Mouse (Mus musculus) central nervous system, embryonic 18 days (tissue): ENCODE measurements around the gene Lemd2. TPM values are rescaled to one million over a fixed set of nuclear protein-coding genes. Genes with fewer than 3 reads are reported as not detected.

Source experiments
- polyA plus RNA-seq: library from polyadenylated mRNA; depleted of rRNA; stranded (reverse); fragments of >200 nt; gene quantifications from 2 replicates; pipeline ENCODE4 v1.2.3, GENCODE M21; 2012; rRNA removed

The Lemd2 gene
- polyA plus RNA-seq = 112 and 116 TPM in 2 replicates

DNA sequence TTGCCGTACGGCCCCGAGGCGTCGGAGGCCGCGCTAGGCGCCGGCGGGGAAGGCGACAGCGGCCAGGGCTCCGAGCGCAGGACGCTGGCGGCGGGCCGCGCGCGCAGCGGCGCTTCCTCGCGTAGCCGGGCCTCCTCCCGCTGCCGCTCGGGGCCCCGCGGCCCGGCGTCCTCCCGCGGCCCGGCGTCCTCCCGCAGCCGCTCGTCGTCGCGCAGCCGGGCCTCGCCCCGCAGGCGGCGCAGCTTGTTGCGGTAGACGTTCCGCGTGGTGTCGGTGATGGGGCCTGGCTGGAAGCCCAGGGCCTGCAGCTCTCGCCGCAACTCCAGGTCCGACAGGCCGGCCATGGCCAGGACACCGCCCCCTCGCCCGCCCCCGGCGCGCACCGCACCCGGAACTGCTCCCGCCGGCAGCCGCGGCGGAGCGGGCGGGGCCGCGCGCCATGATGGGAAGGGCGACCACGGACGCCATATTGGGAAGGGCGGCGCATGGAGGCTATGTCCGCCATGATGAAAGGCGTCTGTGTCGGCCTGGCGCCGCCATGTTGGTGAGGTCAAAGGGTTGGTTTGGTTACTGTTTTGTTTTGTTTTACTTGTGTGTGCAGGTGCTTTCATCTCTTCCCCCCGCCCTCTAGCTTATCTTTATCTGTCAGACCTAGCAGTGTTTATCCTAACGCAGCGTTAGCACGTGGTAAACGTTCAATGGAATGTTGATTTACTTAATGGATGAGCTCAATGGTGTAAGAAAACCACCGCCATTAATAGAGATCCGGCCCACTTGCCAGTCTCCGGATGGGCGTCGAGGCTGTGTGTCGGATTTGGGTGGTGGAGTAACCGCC is at the start of gene Lemd2:
Gene Lemd2, minus strand, starts transcription at position 395 of the 835 bp plus-strand sequence.

DNA sequence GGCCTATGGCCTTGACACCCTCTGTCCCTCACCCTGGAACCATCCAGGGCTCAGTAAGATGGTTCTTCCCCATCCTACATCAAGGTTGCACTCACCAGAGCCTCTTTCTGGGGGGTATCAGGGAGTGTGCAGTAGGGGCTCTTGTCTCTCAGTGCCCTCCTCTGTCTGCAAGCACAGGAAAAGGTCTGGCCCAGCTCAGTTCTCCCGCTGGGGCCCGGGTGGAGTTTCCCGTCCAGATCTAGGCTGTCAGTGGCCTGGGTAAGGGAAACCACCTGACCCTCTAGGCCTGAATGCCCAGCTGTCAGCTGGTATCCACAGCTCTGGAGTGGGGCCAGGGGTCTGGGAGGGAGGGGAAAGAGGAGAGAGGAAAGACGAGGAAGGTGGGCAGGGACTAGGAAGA is 36.7 kb downstream of the Lemd2 start, which contains the start of gene Ip6k3:
Gene Ip6k3, minus strand, starts transcription at position 251 of the 400 bp plus-strand sequence.

Other genes starting within 250 kb of the Lemd2 start
- gene Zbtb9, start 231.3 kb downstream of the Lemd2 start, polyA plus RNA-seq = 21.5 and 23.4 TPM in 2 replicates
- 27.9 and 29.6 TPM in 2 replicates for gene Bak1, start 175.5 kb downstream of the Lemd2 start, polyA plus RNA-seq
- gene Itpr3, start 147.2 kb downstream of the Lemd2 start, polyA plus RNA-seq = 1.6 and 1.8 TPM in 2 replicates
- 290 and 327 TPM in 2 replicates for gene Uqcc2, start 70.6 kb downstream of the Lemd2 start, polyA plus RNA-seq
- 0.19 and 0.26 TPM in 2 replicates for gene Ip6k3, start 36.7 kb downstream of the Lemd2 start, polyA plus RNA-seq